Mouse (Mus musculus): ENCODE results near the gene Cfc1. TPM values are rescaled to one million over a fixed set of nuclear protein-coding genes. Genes with fewer than 3 reads are reported as not detected.
"Not testable (repeated sequence)": the region's sequence is repeated elsewhere in the genome, so short reads cannot be mapped to it uniquely, and the experiment has no call there.

Gene Cfc1
- not detected for total RNA-seq (2021)
- long read RNA-seq, experiment 1 = 0 reads
- long read RNA-seq, experiment 2 = 0 reads

GRCm38 (mm10) chr1:34535043-34535698 lies at the start of gene Cfc1:
Gene Cfc1 (plus strand): TSS chr1:34535648.
- not testable (repeated sequence) for DNase-seq

- DNase-seq = no peak
Measured at GRCm38 (mm10) chr1:34487383-34487782, 48.1 kb upstream of the Cfc1 start.

GRCm38 (mm10) chr1:34489852-34490541 lies 45.5 kb upstream of the Cfc1 start:
- DNase-seq = no peak

- DNase-seq = no peak
Measured at GRCm38 (mm10) chr1:34491480-34491879, 44.0 kb upstream of the Cfc1 start.

- DNase-seq = no peak
Measured at GRCm38 (mm10) chr1:34502991-34503390, 32.5 kb upstream of the Cfc1 start.

GRCm38 (mm10) chr1:34505307-34505706 lies 30.1 kb upstream of the Cfc1 start:
- no peak for DNase-seq

GRCm38 (mm10) chr1:34505970-34506551 lies 29.4 kb upstream of the Cfc1 start:
- DNase-seq = no peak

GRCm38 (mm10) chr1:34507986-34508385 lies 27.5 kb upstream of the Cfc1 start:
- DNase-seq = no peak

- DNase-seq = no peak
Measured at GRCm38 (mm10) chr1:34510575-34510981, 24.9 kb upstream of the Cfc1 start.

GRCm38 (mm10) chr1:34511027-34511426 lies 24.4 kb upstream of the Cfc1 start:
- DNase-seq = peak; percentile 33 to 35

- no peak for DNase-seq
Measured at GRCm38 (mm10) chr1:34513068-34513467, 22.4 kb upstream of the Cfc1 start.

GRCm38 (mm10) chr1:34516595-34516994 lies 18.9 kb upstream of the Cfc1 start:
- no peak for DNase-seq

- not testable (repeated sequence) for DNase-seq
Measured at GRCm38 (mm10) chr1:34517297-34517696, 18.2 kb upstream of the Cfc1 start.

- not testable (repeated sequence) for DNase-seq
Measured at GRCm38 (mm10) chr1:34517797-34518196, 17.7 kb upstream of the Cfc1 start.

- no peak for DNase-seq
Measured at GRCm38 (mm10) chr1:34518259-34518658, 17.2 kb upstream of the Cfc1 start.

- DNase-seq = no peak
Measured at GRCm38 (mm10) chr1:34522205-34522849, 13.1 kb upstream of the Cfc1 start.

GRCm38 (mm10) chr1:34522850-34523244 lies 12.6 kb upstream of the Cfc1 start:
- DNase-seq = no peak

GRCm38 (mm10) chr1:34523647-34524046 lies 11.8 kb upstream of the Cfc1 start:
- no peak for DNase-seq

- DNase-seq = not testable (repeated sequence)
Measured at GRCm38 (mm10) chr1:34534574-34534973, 874 bp upstream of the Cfc1 start.

GRCm38 (mm10) chr1:34536291-34536766 lies 881 bp downstream of the Cfc1 start:
- DNase-seq = no peak

GRCm38 (mm10) chr1:34536767-34537485 lies 1.5 kb downstream of the Cfc1 start:
- no peak for DNase-seq

- no peak for DNase-seq
Measured at GRCm38 (mm10) chr1:34547074-34547473, 11.6 kb downstream of the Cfc1 start.
